Mouse (Mus musculus) embryonic fibroblast, embryonic 13.5 days (primary cell): ENCODE data around the gene Narfl. TPM values are rescaled to one million over a fixed set of nuclear protein-coding genes. Genes with fewer than 3 reads are reported as not detected.
A peak's percentile ranks its signal among the peaks of the same experiment; 100 is the strongest.

Source experiments
- H3K27ac ChIP-seq: 2 replicates; pipeline ENCODE4 v1.5.1; 2012; ENCODE audit warnings: low read length, control low read depth, inconsistent platforms; ENCODE audit not compliant: insufficient read depth
- H3K4me1 ChIP-seq: 2 replicates; pipeline ENCODE4 v1.6.1; 2011; ENCODE audit warnings: low read length; ENCODE audit not compliant: control insufficient read depth, insufficient read depth
- H3K4me3 ChIP-seq: 2 replicates; pipeline ENCODE4 v1.5.1; 2011; ENCODE audit warnings: mild to moderate bottlenecking, control low read depth, low read length; ENCODE audit not compliant: insufficient read depth
- CTCF ChIP-seq: IDR thresholded peaks from 2 replicates; pipeline ENCODE4 v1.5.1; 2011; ENCODE audit warnings: mild to moderate bottlenecking, control low read depth, low read length, moderate library complexity, borderline replicate concordance; ENCODE audit not compliant: insufficient read depth
- POLR2A ChIP-seq: IDR thresholded peaks from 2 replicates; pipeline ENCODE4 v1.6.1; 2011; ENCODE audit warnings: low read depth, mild to moderate bottlenecking, control low read depth, low read length, moderate library complexity
- polyA plus RNA-seq: library from polyadenylated mRNA; stranded (reverse); fragments of >200 nt; gene quantifications from 2 replicates; pipeline ENCODE4 v1.2.4, GENCODE M21; 2011; ENCODE audit warnings: low read depth; ENCODE audit not compliant: missing spikeins, insufficient read length

Narfl gene
- polyA plus RNA-seq, 1 experiment: 14.6 TPM

GRCm38 (mm10) chr17:25785281-25785745, 11.7 kb downstream of the Narfl start, which contains the start of gene Haghl:
Gene Haghl (minus strand): TSS chr17:25785673.
- Histone ChIP-seq H3K4me1 (no peaks in the 10 kb centered on the region), H3K27ac (peak within 1 kb of the TSS; percentile 68), H3K4me3 (peak within 1 kb of the TSS; percentile 73)
- TF ChIP-seq CTCF (no peak), POLR2A (peak; percentile 93)

GRCm38 (mm10) chr17:25786280-25786679, 12.7 kb downstream of the Narfl start, which contains the start of gene Ccdc78:
Gene Ccdc78 (plus strand): TSS chr17:25786580.
- H3K27ac ChIP-seq: peak within 1 kb of the TSS; percentile 68; the same call in 1 of the 2 replicates
- TF ChIP-seq CTCF (no peak), POLR2A (no peak; the same call in 1 of the 2 replicates)
- H3K4me1 ChIP-seq: no peaks in the 10 kb centered on the region
- H3K4me3 ChIP-seq: peak within 1 kb of the TSS; percentile 73

- Histone ChIP-seq H3K4me3 (no peak overlapping the region), H3K27ac (no peak overlapping the region), H3K4me1 (no peaks in the 10 kb centered on the region)
- TF ChIP-seq CTCF (no peak), POLR2A (0 out of 2 replicates have a peak, but pooled peaks have one; percentile 1)
Measured at GRCm38 (mm10) chr17:25786781-25787504, 13.4 kb downstream of the Narfl start.

DNA sequence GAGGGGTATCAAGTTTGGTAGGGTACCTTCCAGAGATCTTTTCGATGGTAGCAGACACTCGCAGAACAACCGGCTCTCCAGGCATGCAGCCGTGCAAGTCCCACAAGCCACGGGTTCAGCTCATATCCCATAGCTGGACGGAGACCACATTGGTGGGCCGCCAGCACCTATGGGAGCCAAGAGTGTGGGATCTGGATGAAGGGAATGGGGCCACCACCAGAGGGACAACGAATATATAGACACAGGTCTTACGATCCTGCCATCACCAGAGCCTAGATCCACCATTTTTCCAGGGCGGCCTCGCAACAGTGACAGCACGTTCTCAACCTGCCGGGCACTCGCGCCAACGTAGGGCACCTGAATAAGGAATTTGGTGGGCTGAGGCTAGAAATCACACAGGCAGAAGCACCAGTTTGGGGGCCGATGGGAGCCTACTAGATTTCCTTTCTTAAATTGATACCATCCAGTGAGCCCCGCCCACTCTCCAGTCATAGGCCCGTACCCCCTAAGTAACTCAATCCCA, 17.8 kb downstream of the Narfl start:
- Histone ChIP-seq H3K4me3 (peak overlapping the region; percentile 55), H3K27ac (no peak overlapping the region), H3K4me1 (peaks cover 7% of the 10 kb centered on the region; the same call in 1 of the 2 replicates)
- no peak for TF ChIP-seq CTCF
- 0 out of 2 replicates have a peak, but pooled peaks have one; percentile 5 for TF ChIP-seq POLR2A

DNA sequence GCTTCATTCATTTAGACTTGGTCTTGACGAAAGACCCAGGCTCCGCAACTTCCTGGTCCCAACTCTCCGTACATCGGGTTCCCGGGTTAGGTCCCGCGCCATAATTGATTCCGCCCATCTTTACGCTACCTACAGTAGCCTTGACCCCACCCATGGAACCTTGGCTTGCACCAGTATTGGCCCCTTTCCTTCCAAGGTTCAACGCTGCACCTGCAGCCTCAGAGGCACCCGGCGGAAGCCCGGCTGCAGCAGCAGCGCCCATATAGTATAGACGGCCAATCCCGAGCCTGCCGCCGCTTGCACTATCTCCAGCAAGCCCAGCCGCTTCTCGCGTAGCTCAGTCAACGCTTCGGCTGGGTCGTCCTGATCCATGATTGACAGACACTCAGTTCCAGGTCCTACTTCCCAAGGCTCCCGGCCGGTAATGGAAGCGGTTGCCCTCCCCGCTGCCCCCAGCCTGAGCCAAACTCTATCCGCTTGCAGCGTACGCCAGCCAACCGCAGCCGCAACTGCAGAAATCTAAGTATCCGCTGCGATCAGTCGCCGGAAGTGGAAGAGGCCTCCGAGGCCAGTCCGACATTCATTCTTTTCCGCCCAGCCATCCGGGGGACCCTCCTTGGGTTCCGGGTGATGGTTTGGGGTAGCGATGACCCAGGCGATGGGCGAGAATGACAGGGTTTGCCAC, 18.4 kb downstream of the Narfl start:
- TF ChIP-seq POLR2A (peak; percentile 92), CTCF (no peak)
- H3K4me3 ChIP-seq: peak overlapping the region; percentile 55
- peak overlapping the region; percentile 86 for H3K27ac ChIP-seq
- H3K4me1 ChIP-seq: peaks cover 7% of the 10 kb centered on the region; the same call in 1 of the 2 replicates

GRCm38 (mm10) chr17:25792615-25793014, 19.0 kb downstream of the Narfl start, which contains the start of gene Fam173a:
Gene Fam173a (minus strand): TSS chr17:25792901.
- Histone ChIP-seq H3K27ac (peak within 1 kb of the TSS; percentile 86), H3K4me1 (peaks cover 7% of the 10 kb centered on the region; the same call in 1 of the 2 replicates), H3K4me3 (peak within 1 kb of the TSS; percentile 55)
- no peak for TF ChIP-seq CTCF
- TF ChIP-seq POLR2A: no peak

GRCm38 (mm10) chr17:25794197-25794596, 20.6 kb downstream of the Narfl start:
- peaks cover 7% of the 10 kb centered on the region; the same call in 1 of the 2 replicates for H3K4me1 ChIP-seq
- no peak overlapping the region for H3K4me3 ChIP-seq
- no peak overlapping the region for H3K27ac ChIP-seq
- TF ChIP-seq CTCF (no peak), POLR2A (no peak)

- no peak overlapping the region for H3K4me3 ChIP-seq
- TF ChIP-seq CTCF (no peak), POLR2A (no peak)
- no peak overlapping the region for H3K27ac ChIP-seq
- H3K4me1 ChIP-seq: peaks cover 7% of the 10 kb centered on the region; the same call in 1 of the 2 replicates
Measured at GRCm38 (mm10) chr17:25794998-25795397, 21.4 kb downstream of the Narfl start.

DNA sequence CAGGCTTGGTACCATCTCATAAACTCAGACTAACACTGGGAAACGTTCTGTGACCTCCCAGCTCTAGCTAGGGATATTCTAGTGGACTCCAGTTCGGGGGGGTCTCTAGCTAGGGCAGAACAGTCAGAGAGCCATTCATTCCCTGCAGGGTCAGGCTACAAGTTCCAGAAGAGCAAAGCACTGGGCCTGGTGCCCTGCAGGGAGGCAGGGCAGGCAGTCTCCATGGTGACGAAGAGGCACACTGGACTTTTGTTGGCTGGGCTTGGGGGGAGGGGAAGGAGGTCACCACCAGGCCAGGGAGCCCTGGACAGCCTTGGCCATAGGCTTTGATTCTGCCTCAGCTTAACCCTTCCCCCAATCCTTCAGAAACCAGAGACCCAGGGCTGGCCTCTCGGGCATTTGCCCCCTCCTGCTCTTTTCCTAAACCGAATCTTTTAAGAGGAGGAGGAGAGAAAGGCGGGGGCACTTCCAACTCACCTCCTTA, 22.1 kb downstream of the Narfl start, which contains the start of gene AC134908.4:
Gene AC134908.4, minus strand, starts transcription at position 51 of the 484 bp plus-strand sequence.
- Histone ChIP-seq H3K4me1 (peaks cover 7% of the 10 kb centered on the region; the same call in 1 of the 2 replicates), H3K4me3 (peak within 1 kb of the TSS; percentile 76), H3K27ac (no peak within 1 kb of the TSS)
- no peak for TF ChIP-seq CTCF
